Mouse (Mus musculus): ENCODE results near the gene Pmepa1.

DNA sequence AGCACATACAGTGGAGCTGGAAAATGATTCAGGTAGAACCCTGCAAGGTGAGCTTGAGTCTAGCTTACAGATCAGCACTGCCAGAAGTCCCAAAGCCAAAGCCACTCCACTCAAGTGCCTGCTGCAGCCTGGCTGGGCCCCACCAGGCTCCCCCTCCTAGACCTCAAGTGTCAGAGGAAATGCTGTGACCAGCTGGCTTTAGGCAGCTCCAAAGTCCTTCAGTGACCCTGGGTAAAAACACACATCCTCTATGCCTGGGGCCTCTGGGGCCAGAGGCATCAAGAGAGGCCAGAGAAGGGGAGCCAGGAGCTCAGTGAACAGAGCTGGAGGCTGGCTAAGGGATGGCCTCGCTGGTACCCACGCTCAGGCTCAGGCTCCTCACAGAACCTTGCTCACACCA is 25.9 kb downstream of the Pmepa1 start:
- no peak for TF ChIP-seq CTCF (IDR thresholded peaks at IDR 0.05; ENCODE audit: low read depth)
- no peak for TF ChIP-seq EP300 (optimal IDR thresholded peaks at IDR 0.05)

Measured in stomach, postnatal 0 days (tissue).